Mouse (Mus musculus): ENCODE data around the gene Smpdl3b. TPM values are rescaled to one million over a fixed set of nuclear protein-coding genes. Genes with fewer than 3 reads are reported as not detected.
A peak's percentile ranks its signal among the peaks of the same experiment; 100 is the strongest.
"Not testable (repeated sequence)": the region's sequence is repeated elsewhere in the genome, so short reads cannot be mapped to it uniquely, and the experiment has no call there.

The Smpdl3b gene
- total RNA-seq, 2 experiments from 2014 or later = 0.36 to 0.94 TPM

DNA sequence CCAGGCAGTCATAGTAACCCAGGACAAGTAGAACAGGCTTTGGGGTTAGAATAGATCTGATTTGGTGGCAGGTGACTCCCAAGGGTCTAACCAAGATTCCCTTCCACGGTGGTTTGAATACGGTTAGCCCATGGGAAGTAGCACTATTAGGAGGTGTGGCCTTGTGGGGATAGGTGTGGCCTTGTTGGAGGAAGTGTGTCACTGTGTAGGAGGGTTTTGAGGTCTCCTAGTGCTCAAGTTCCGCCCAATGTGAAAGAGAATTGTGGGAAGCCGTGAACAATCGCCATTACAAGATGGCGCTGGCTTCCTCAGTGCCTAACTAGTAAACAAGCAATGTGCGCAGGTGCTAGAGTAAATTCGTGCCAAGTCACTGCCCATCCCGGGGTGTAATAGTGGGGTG is 19.9 kb downstream of the Smpdl3b start:
- DNase-seq (ENCODE audit: low spot score); intact Hi-C loops (cut with DNase I): not testable (repeated sequence)

DNA sequence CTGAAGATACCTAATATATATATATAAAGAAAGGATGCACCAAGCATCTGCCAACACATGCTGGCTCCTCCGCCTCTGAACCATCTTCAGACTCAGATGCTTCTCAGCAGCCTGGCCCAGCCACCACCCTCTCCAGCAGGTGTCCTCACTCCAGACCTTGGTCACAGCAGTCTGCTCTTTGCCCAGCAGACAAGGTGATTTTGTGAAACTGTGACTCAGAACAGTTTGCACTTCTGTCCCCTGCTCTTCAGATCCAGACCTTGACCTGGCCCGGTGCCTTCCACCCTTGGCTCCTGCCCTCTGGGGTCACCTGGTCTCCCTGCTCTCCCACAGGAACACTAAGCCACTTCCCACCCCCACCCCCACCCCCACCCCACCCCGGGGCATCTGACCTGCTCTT is 21.2 kb downstream of the Smpdl3b start:
- intact Hi-C loops (cut with DNase I) = no loop called here
- no peak for DNase-seq (ENCODE audit: low spot score)

DNA sequence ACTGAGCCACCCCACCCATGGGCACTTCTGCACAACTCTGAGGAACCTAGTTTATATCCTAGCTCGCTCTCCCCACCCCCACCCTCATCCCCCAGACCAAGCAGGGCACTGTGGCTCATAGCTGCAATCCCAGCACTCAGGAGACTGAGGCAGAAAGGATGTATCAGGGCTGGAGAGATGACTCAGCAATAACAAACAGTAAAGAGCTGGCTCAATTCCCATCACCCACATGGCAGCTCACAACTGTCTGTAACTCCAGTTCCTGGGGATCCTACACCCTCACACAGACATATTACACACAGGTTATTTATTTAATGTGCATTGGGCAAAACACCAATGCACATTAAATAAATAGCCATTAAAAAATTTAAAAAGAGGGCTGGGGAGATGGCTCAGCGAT is 21.7 kb downstream of the Smpdl3b start:
- intact Hi-C loops (cut with DNase I) = no loop called here

DNA sequence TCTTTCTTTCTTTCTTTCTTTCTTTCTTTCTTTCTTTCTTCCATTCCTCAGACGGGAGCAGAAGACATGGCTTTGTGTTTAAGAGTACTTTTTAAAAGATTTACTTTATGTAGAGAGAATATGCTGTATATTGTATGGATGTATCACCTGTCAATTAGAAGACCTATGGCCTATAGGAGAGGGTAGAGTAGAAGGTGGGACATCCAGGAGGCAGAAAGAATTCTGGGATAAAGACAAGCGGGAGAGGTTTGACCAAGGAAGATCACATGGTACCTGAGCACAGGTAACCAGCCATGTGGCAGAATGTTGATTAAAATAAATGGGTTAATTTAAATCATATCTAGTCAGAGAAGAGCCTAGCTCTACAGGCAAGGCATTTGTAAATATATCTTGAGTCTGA is 22.3 kb downstream of the Smpdl3b start:
- no peak for DNase-seq (ENCODE audit: low spot score)

More for the DNA sequence above, 21.7 kb downstream of the Smpdl3b start:
- DNase-seq (ENCODE audit: low spot score) = no peak

DNA sequence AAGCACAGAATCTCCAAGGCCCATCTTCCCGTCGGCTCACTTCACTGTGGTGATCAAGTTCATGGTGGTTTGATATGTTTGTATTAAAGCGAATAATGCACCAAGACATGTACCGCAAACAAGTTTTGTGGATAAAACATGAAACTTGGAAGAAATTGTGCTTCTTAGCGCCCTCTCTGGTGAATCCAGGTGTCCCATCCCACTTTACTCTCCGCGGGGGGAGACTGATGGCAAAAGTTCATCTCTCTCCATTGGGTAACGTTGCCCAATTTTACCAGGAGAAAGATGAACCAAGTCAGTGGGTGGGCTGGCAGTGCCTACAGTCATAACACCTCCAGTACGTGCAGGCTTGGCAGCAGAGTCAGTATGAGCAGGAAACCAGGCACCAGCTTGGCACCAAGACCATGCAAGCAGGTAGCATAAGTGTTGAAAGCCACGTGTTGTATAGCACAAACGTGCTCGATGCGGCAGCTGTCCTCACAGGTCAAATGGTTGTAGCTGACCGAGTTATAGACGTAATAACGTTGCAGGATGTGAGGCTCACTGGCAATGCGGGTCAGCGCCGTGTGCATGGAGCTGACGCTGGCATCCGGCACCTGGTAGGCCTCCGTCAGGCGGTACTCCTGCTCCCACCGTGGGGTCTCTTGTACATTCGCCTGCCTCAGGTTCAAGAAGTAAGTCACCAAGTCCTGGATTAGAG is 23.8 kb downstream of the Smpdl3b start:
- intact Hi-C loops (cut with DNase I) = no loop called here
- DNase-seq (ENCODE audit: low spot score) = no peak

More for the DNA sequence above, 22.3 kb downstream of the Smpdl3b start:
- intact Hi-C loops (cut with DNase I) = no loop called here

DNA sequence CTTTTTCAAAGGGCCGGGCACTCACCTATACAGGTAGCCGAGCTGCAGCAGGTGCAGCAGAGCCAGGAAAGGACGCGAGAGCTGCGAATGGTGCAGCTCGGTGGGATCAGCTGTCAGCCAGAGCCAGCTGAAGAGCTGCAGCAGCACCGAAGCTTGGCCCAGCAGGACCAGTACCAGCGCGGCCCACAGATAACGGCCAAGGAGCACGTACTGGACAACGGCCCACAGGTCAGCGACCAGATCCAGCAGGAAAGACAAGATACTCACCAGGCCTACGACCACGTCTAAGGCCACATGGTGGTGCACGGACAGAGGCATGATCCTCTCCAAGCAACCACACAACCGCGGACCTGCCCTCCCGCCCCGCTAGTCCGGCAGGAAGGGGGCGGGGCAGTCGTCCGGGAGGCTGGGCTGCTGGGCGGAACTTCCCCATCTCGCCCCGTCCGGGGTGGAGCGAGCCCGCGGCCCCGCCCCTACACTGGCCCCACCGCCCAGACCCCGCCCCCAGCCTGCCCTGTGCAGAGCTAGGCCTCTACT is 24.8 kb downstream of the Smpdl3b start, which contains the start of gene Xkr8:
Gene Xkr8, minus strand, starts transcription at position 399 of the 537 bp plus-strand sequence.
- intact Hi-C loops (cut with DNase I) = no loop called here

DNA sequence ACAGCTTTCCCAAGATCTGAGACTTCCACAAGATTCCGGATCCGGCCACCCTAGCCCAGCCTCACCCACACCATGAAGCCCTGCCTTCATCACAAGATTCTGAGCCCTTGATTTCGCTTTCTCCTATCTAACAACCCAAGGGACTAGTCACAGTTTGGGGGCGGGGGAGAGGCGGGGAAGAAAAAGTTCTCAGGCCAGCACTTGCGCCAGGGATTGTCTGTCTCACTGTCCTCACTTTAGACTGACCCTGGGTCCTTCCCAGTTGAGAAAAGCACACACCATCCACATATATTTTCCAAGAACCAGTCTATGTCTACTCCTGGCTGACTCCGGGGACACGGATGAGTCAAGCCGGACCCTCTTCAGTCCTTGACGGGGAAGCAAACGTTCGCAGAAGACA is 25.4 kb downstream of the Smpdl3b start:
- intact Hi-C loops (cut with DNase I) = no loop called here
- DNase-seq (ENCODE audit: low spot score) = no peak

More for the DNA sequence above, 24.8 kb downstream of the Smpdl3b start, which contains the start of gene Xkr8:
- DNase-seq (ENCODE audit: low spot score) = peak; percentile 77

DNA sequence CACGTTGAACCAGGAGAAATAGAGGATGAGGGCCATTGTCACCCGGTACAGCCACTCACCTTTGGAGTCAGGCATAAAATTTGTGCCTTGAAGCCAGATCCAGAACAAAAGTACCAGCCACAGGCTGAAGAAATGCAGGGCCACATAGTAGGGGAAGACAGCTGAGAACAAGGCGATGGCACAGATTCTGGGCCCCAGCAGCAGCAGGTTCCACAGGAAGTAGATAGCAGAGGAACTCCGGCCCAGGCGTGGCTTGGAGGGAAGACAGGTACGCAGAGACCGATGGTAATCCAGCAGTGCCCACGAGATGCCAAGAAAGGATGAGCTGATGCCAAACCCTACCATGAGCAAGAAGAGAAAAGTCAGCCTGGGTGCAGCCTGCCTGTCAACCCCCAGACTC is 28.8 kb downstream of the Smpdl3b start:
- intact Hi-C loops (cut with DNase I) = no loop called here
- no peak for DNase-seq (ENCODE audit: low spot score)

DNA sequence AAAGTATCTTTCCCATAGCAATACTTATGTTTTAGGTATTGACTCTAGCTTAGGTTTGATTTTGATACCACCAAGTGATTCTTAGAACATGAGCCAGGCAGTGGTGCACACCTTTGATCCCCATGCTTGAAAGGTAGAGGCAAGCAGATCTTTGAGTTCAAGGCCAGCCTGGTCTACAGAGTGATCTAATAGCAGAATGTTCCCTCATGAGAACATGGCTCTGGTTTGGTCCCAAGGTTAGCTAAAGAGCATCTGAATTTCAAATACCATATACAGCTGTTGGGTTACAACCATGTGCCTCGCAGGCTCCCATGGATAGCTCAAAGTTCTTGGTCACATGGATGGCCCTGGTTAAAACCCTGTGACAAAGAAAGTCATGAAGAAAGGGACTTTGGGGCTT is 38.8 kb downstream of the Smpdl3b start:
- intact Hi-C loops (cut with DNase I) = no loop called here
- no peak for DNase-seq (ENCODE audit: low spot score)

DNA sequence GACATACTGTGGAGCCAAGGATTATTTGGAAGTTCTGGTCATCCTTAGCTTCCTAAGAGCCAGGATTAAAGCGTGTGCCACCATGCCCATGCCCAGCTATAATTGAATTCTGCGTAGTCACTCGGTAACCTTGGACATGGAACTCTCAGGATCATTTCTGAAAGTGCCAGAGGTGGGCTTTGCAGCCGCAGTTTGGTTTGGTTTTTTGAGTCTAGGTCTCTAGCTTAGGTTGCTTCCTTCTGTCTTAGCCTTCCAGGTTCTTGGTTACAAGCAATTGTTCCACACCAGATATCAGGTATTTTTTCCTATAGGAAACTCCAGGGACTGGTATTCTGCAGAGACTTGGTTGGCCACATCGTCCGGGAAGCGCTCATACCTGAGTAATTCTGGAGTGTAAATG is 43.9 kb downstream of the Smpdl3b start:
- intact Hi-C loops (cut with DNase I) = no loop called here
- no peak for DNase-seq (ENCODE audit: low spot score)

DNA sequence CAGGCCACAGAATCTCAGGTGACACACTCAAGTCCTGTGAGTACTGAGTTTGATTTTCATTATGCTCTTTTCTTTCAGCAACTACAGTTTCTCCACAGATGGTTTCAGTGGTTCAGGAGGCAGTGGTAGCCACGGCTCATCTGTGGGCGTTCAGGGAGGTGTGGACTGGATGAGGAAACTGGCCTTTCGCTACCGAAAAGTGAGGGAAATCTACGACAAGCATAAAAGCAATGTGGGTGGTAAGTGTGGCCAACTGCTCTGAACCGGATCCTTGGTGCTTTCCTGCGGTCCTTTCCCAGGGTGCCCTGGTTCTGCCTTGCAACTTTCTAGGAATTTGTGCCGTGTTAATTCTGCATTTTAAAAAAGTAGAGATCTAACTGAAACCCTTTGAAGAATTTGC is 50.2 kb downstream of the Smpdl3b start:
- intact Hi-C loops (cut with DNase I) = no loop called here
- no peak for DNase-seq (ENCODE audit: low spot score)

DNA sequence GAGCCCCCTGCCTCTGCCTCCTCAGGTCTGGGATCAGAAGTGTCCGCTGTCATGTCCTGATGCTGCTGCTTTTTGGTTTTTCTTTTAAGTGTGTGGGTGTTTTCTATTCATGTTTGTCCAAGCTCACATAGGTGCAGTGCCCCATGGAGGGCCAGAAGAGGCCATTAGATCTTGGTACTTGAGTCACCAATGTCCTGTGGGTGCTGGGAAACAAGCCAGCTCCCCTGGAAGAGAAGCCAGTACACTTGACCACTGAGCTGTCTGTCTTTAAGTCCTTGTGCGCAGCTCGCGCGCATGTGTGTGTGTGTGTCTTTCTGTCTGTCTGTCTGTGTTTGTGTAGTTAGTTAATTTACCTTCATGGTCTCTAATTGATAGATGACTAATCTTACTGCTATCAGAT is 55.0 kb downstream of the Smpdl3b start:
- no peak for DNase-seq (ENCODE audit: low spot score)

DNA sequence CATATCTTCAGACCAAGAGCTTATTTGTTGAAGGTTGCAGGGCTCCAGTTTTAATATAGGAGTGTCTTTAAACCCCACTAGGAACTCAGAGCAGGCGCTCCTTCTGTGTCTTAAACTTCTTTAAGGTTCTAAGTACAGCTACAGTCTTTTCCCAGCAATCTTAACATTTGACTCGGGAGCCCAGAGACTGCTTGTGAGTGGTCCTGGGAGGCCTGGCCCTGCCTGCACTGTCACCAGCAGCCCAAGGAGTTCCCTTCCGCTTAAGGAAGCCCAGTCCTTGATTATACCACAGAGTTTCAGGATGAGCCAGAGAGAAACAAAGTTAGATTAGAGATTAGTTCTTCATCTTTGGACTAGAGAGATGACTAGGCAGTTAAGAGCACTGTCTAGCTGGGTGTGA is 63.7 kb downstream of the Smpdl3b start:
- intact Hi-C loops (cut with DNase I) = no loop called here

More for the DNA sequence above, 55.0 kb downstream of the Smpdl3b start:
- intact Hi-C loops (cut with DNase I) = no loop called here

DNA sequence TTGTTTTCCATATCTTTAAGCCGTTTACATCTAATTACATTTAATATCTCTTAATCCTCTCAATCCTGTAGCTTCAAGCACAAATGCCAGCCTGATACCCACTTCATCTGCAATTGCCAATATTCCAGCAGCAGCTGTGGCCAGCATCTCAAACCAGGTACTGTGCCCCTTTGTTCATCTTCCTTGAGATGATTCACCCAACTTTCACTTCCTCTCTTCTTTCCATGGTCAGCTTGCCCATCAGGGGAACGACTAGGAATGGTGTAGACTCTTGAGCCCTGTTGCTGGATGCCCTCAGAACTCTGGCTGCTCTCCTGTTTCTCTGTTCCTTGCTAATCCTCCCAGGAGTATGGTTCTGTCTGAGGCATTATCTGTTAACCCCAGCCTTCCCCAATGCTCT is 67.4 kb downstream of the Smpdl3b start:
- intact Hi-C loops (cut with DNase I) = no loop called here

More for the DNA sequence above, 63.7 kb downstream of the Smpdl3b start:
- no peak for DNase-seq (ENCODE audit: low spot score)

More for the DNA sequence above, 67.4 kb downstream of the Smpdl3b start:
- no peak for DNase-seq (ENCODE audit: low spot score)

Other genes starting within 250 kb of the Smpdl3b start
- 1 to 10 TPM; 2.5 to 3.3 TPM for gene Sesn2, start 246.8 kb downstream of the Smpdl3b start, total RNA-seq (2021)
- gene Atpif1, start 223.6 kb downstream of the Smpdl3b start, total RNA-seq (2021) = 100 to 1,000 TPM; 301 to 320 TPM
- gene Dnajc8, start 221.7 kb downstream of the Smpdl3b start, total RNA-seq (2021) = 10 to 100 TPM; 49.4 to 57.1 TPM
- gene Ptafr, start 193.2 kb downstream of the Smpdl3b start, total RNA-seq (2021) = 1 to 10 TPM; 1.6 to 2.1 TPM
- gene Eya3, start 118.3 kb downstream of the Smpdl3b start, total RNA-seq (2021) = 10 to 100 TPM; 28.1 to 33.8 TPM
- 1 to 10 TPM; 2.1 to 2.7 TPM for gene Xkr8, start 24.7 kb downstream of the Smpdl3b start, total RNA-seq (2021)
- 10 to 100 TPM; 10.3 to 12.5 TPM for gene Rpa2, start 11.1 kb upstream of the Smpdl3b start, total RNA-seq (2021)
- gene Themis2, start 39.1 kb upstream of the Smpdl3b start, total RNA-seq (2021) = 1 to 10 TPM; 1.9 to 2.0 TPM
- gene Ppp1r8, start 85.9 kb upstream of the Smpdl3b start, total RNA-seq (2021) = 10 to 100 TPM; 16.8 to 20.7 TPM
- gene Stx12, start 127.3 kb upstream of the Smpdl3b start, total RNA-seq (2021) = 10 to 100 TPM; 31.5 to 35.0 TPM
- 10 to 100 TPM; 32.0 to 42.2 TPM for gene Fam76a, start 165.3 kb upstream of the Smpdl3b start, total RNA-seq (2021)
- under 1 TPM; 0.26 to 0.39 TPM for gene Fgr, start 216.8 kb upstream of the Smpdl3b start, total RNA-seq (2021)

All from heart, postnatal 25 days (tissue).